Mouse (Mus musculus) limb, embryonic 11.5 days (tissue): ENCODE data around the gene F2r. TPM values are rescaled to one million over a fixed set of nuclear protein-coding genes. Genes with fewer than 3 reads are reported as not detected.

Experiments used
- ATAC-seq: fragments of 200-750 bp; cut with Nextera tagmentation; 2 replicates; pipeline ENCODE4 v1.8.0; 2017; ENCODE audit warnings: low read depth; ENCODE audit not compliant: insufficient number of reproducible peaks, low FRiP score, low TSS enrichment
- DNase-seq: peaks from one replicate; pipeline ENCODE4 v3.0.0-alpha.2; 2015; ENCODE audit warnings: low spot score
- H3K27ac ChIP-seq: fragments of 300-500 bp; sonication (generic); replicated peaks from 2 replicates; pipeline ENCODE4 v1.5.1; 2014; ENCODE audit warnings: low read depth, mild to moderate bottlenecking, low read length
- H3K27me3 ChIP-seq: fragments of 300-500 bp; sonication (generic); 2 replicates; pipeline ENCODE4 v1.6.1; 2014; ENCODE audit warnings: mild to moderate bottlenecking, low read length, mixed read lengths; ENCODE audit not compliant: control insufficient read depth, insufficient read depth
- H3K36me3 ChIP-seq: fragments of 300-500 bp; sonication (generic); 2 replicates; pipeline ENCODE4 v1.6.1; 2014; ENCODE audit warnings: mild to moderate bottlenecking, low read length, moderate library complexity, mixed read lengths; ENCODE audit not compliant: control insufficient read depth, insufficient read depth
- H3K4me1 ChIP-seq: fragments of 300-500 bp; sonication (generic); 2 replicates; pipeline ENCODE4 v1.6.1; 2014; ENCODE audit warnings: low read length, mixed read lengths; ENCODE audit not compliant: control insufficient read depth, insufficient read depth
- H3K4me2 ChIP-seq: fragments of 300-500 bp; sonication (generic); 2 replicates; pipeline ENCODE4 v1.6.1; 2014; ENCODE audit warnings: low read depth, mild to moderate bottlenecking, moderate library complexity; ENCODE audit not compliant: severe bottlenecking
- H3K4me3 ChIP-seq: fragments of 300-500 bp; sonication (generic); 2 replicates; pipeline ENCODE4 v1.5.1; 2014; ENCODE audit warnings: low read depth, low read length
- H3K9ac ChIP-seq: fragments of 300-500 bp; sonication (generic); 2 replicates; pipeline ENCODE4 v1.6.1; 2014; ENCODE audit warnings: mild to moderate bottlenecking, low read length
- H3K9me3 ChIP-seq: fragments of 300-500 bp; sonication (generic); 2 replicates; pipeline ENCODE4 v1.6.1; 2016; ENCODE audit warnings: low read length; ENCODE audit not compliant: control insufficient read depth
- WGBS: fragments of 180-500 bp; shearing (Covaris S2); extraction: QIAGEN DNeasy Blood & Tissue Kit; methylation state at CpG from one replicate; pipeline ENCODE4 v1.1.7; 2014; 5-methylcytosine and 5-hydroxymethylcytosine counted together
- polyA plus RNA-seq: library from polyadenylated mRNA; unstranded; fragments of >200 nt; fragmentation: Nextera tagmentation; extraction: Ambion mirVana; gene quantifications from 2 replicates; pipeline ENCODE4 v1.2.1, GENCODE M21; 2014

F2r gene
- polyA plus RNA-seq, 1 experiment from 2014 or later: 157 TPM

- no peaks in the 10 kb centered on the region for H3K36me3 ChIP-seq
- H3K9ac ChIP-seq: no peak overlapping the region
- DNase-seq: no peak
- no peak overlapping the region for H3K27ac ChIP-seq
- no peaks in the 10 kb centered on the region for H3K9me3 ChIP-seq
- ATAC-seq: no peak
- H3K4me1 ChIP-seq: no peaks in the 10 kb centered on the region
- no peak overlapping the region for H3K4me3 ChIP-seq
- H3K27me3 ChIP-seq: no peaks in the 10 kb centered on the region
- no peak overlapping the region for H3K4me2 ChIP-seq
- 86% methylated on average over 5 of the region's 5 CpGs for WGBS
Observed at GRCm38 (mm10) chr13:95584898-95585297, 33.4 kb downstream of the F2r start.

GRCm38 (mm10) chr13:95583237-95584189 is 34.8 kb downstream of the F2r start:
- 75% methylated on average over 19 of the region's 19 CpGs for WGBS
- H3K4me2 ChIP-seq: no peak overlapping the region
- no peaks in the 10 kb centered on the region for H3K27me3 ChIP-seq
- no peak for DNase-seq
- no peaks in the 10 kb centered on the region for H3K36me3 ChIP-seq
- H3K9ac ChIP-seq: no peak overlapping the region
- H3K4me3 ChIP-seq: no peak overlapping the region
- H3K27ac ChIP-seq: no peak overlapping the region
- H3K4me1 ChIP-seq: no peaks in the 10 kb centered on the region
- no peaks in the 10 kb centered on the region for H3K9me3 ChIP-seq
- no peak for ATAC-seq

- ATAC-seq (no peak), DNase-seq (no peak)
- H3K27ac ChIP-seq: no peak overlapping the region
- no peaks in the 10 kb centered on the region for H3K9me3 ChIP-seq
- H3K4me1 ChIP-seq: no peaks in the 10 kb centered on the region
- no peak overlapping the region for H3K4me2 ChIP-seq
- no peak overlapping the region for H3K4me3 ChIP-seq
- WGBS: 33% methylated on average over 1 of the region's 1 CpGs
- H3K9ac ChIP-seq: no peak overlapping the region
- no peaks in the 10 kb centered on the region for H3K27me3 ChIP-seq
- H3K36me3 ChIP-seq: no peaks in the 10 kb centered on the region
Observed at GRCm38 (mm10) chr13:95581850-95582249, 36.4 kb downstream of the F2r start.

DNA sequence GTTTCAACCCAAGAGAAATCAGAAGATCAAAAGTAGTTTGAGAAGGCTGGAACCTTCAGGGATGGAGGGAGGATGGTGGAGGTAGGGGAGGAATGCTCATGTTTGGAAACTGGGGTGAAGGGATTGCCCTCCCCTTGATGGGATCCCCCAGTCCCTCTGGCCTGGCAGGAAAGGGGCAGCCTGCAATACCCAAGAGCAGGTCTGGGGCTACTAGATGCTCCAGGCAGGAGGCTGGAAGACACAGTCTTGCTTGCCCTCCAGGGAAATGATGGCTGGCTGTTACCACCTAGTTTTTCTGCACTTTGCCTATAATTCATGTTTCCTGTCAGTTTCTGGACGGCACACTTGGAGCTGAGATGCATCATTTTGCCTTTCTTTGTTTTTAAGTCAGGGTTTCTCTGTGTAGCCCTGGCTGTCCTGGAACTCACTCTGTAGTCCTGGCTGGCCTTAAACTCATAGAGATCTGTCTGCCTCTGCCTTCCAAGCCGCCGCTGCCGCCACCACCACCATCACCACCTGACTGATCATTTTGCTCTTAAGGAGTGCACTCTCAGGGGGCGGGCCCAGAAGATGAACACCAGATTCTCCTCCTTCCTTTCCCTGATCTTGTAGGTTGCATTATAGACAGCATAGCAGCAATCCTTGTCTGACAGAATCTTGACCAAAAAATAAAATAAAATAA is 40.1 kb downstream of the F2r start:
- DNase-seq (no peak), ATAC-seq (no peak)
- no peaks in the 10 kb centered on the region for H3K9me3 ChIP-seq
- H3K4me1 ChIP-seq: no peaks in the 10 kb centered on the region
- no peak overlapping the region for H3K4me3 ChIP-seq
- 87% methylated on average over 5 of the region's 5 CpGs for WGBS
- no peak overlapping the region for H3K4me2 ChIP-seq
- no peak overlapping the region for H3K27ac ChIP-seq
- H3K36me3 ChIP-seq: no peaks in the 10 kb centered on the region
- H3K27me3 ChIP-seq: no peaks in the 10 kb centered on the region
- H3K9ac ChIP-seq: no peak overlapping the region

DNA sequence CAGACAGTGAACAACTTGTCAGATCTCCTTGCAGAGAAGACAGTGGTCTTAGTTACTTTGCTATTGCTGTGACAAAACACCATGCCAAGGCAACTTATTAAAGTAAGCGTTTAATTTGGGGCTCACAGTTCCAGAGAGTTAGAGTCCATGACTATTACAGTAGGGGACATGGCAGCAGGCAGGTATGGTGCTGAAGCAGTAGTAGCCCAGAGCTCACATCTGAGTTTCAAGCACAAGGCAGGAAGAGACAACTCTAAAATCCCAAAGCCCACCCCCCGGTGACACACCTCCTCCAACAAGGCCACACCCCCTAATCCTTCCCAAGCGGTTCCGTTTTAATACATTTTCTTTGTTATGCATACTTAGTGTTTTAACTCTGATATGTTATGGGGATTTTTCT is 47.4 kb downstream of the F2r start:
- no peaks in the 10 kb centered on the region for H3K4me1 ChIP-seq
- no peak overlapping the region for H3K9ac ChIP-seq
- ATAC-seq: no peak
- H3K27ac ChIP-seq: no peak overlapping the region
- H3K4me3 ChIP-seq: no peak overlapping the region
- no peaks in the 10 kb centered on the region for H3K27me3 ChIP-seq
- no peaks in the 10 kb centered on the region for H3K9me3 ChIP-seq
- WGBS: 89% methylated on average over 4 of the region's 4 CpGs
- DNase-seq: no peak
- H3K4me2 ChIP-seq: no peak overlapping the region
- no peaks in the 10 kb centered on the region for H3K36me3 ChIP-seq

DNA sequence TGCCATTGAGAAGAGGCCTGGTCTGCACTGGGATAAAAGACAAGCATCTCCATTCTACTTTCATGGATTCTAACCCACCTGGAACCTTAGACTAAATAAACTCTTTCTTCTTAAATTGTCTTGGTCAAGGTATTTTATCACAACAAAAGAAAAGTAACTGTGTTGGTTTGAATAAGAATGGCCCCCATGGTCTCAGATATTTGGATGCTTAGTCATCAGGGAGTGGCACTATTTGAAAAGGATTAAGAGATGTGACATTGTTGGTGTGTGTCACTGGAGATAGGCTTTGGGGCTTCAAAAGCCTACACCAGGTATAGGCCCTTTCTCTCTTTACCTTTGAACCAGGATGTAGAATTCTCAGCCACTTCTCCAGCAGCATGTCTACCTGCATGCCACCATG is 49.0 kb downstream of the F2r start:
- no peaks in the 10 kb centered on the region for H3K27me3 ChIP-seq
- no peaks in the 10 kb centered on the region for H3K36me3 ChIP-seq
- no peak for DNase-seq
- no peak overlapping the region for H3K4me2 ChIP-seq
- no peak overlapping the region for H3K27ac ChIP-seq
- no peaks in the 10 kb centered on the region for H3K9me3 ChIP-seq
- no peak overlapping the region for H3K9ac ChIP-seq
- no peaks in the 10 kb centered on the region for H3K4me1 ChIP-seq
- no peak for ATAC-seq
- H3K4me3 ChIP-seq: no peak overlapping the region

- Histone ChIP-seq H3K27me3 (no peaks in the 10 kb centered on the region), H3K9ac (no peak overlapping the region), H3K9me3 (no peaks in the 10 kb centered on the region), H3K4me1 (no peaks in the 10 kb centered on the region), H3K4me2 (no peak overlapping the region), H3K36me3 (no peaks in the 10 kb centered on the region), H3K4me3 (no peak overlapping the region), H3K27ac (no peak overlapping the region)
- no peak for ATAC-seq
- WGBS: 95% methylated on average over 3 of the region's 3 CpGs
- no peak for DNase-seq
Observed at GRCm38 (mm10) chr13:95568336-95568735, 50.0 kb downstream of the F2r start.

- H3K27ac ChIP-seq: no peak overlapping the region
- H3K9ac ChIP-seq: no peak overlapping the region
- no peaks in the 10 kb centered on the region for H3K4me1 ChIP-seq
- no peak overlapping the region for H3K4me3 ChIP-seq
- no peaks in the 10 kb centered on the region for H3K36me3 ChIP-seq
- H3K9me3 ChIP-seq: no peaks in the 10 kb centered on the region
- no peak overlapping the region for H3K4me2 ChIP-seq
- ATAC-seq (no peak), DNase-seq (no peak)
- 98% methylated on average over 15 of the region's 15 CpGs for WGBS
- no peaks in the 10 kb centered on the region for H3K27me3 ChIP-seq
Observed at GRCm38 (mm10) chr13:95566841-95567551, 51.3 kb downstream of the F2r start.
